Mouse (Mus musculus): Measurements from ENCODE around the gene Ccser1.

The Ccser1 gene

GRCm38 (mm10) chr6:62196496-62197188 lies 1016.5 kb downstream of the Ccser1 start:
- Histone ChIP-seq H3K27me3 (ENCODE audit: control insufficient read depth, insufficient read depth, low read length, poor library complexity, severe bottlenecking) (no peaks in the 10 kb centered on the region), H3K36me3 (ENCODE audit: control insufficient read depth, insufficient read depth, low read length, poor library complexity, severe bottlenecking) (no peaks in the 10 kb centered on the region)
- DNase-seq (ENCODE audit: low read depth, low spot score), result no peak

- DNase-seq (ENCODE audit: low read depth, low spot score), result no peak
Observed at GRCm38 (mm10) chr6:62198768-62199167, 1018.6 kb downstream of the Ccser1 start.

GRCm38 (mm10) chr6:62205013-62205412 lies 1024.9 kb downstream of the Ccser1 start:
- no peak for DNase-seq (ENCODE audit: low read depth, low spot score)
- H3K36me3 ChIP-seq (ENCODE audit: control insufficient read depth, insufficient read depth, low read length, poor library complexity, severe bottlenecking), result no peaks in the 10 kb centered on the region
- no peaks in the 10 kb centered on the region for H3K27me3 ChIP-seq (ENCODE audit: control insufficient read depth, insufficient read depth, low read length, poor library complexity, severe bottlenecking)

More at GRCm38 (mm10) chr6:62198768-62199167, 1018.6 kb downstream of the Ccser1 start:
- H3K27me3 ChIP-seq (ENCODE audit: control insufficient read depth, insufficient read depth, low read length, poor library complexity, severe bottlenecking), result no peaks in the 10 kb centered on the region
- H3K36me3 ChIP-seq (ENCODE audit: control insufficient read depth, insufficient read depth, low read length, poor library complexity, severe bottlenecking), result no peaks in the 10 kb centered on the region

- no peaks in the 10 kb centered on the region for H3K27me3 ChIP-seq (ENCODE audit: control insufficient read depth, insufficient read depth, low read length, poor library complexity, severe bottlenecking)
- DNase-seq (ENCODE audit: low read depth, low spot score), result no peak
- no peaks in the 10 kb centered on the region for H3K36me3 ChIP-seq (ENCODE audit: control insufficient read depth, insufficient read depth, low read length, poor library complexity, severe bottlenecking)
Observed at GRCm38 (mm10) chr6:62221856-62222255, 1041.7 kb downstream of the Ccser1 start.

GRCm38 (mm10) chr6:62263899-62264298 lies 1083.8 kb downstream of the Ccser1 start:
- no peaks in the 10 kb centered on the region for H3K27me3 ChIP-seq (ENCODE audit: control insufficient read depth, insufficient read depth, low read length, poor library complexity, severe bottlenecking)
- no peak for DNase-seq (ENCODE audit: low read depth, low spot score)
- H3K36me3 ChIP-seq (ENCODE audit: control insufficient read depth, insufficient read depth, low read length, poor library complexity, severe bottlenecking), result no peaks in the 10 kb centered on the region

- Histone ChIP-seq H3K27me3 (ENCODE audit: control insufficient read depth, insufficient read depth, low read length, poor library complexity, severe bottlenecking) (no peaks in the 10 kb centered on the region), H3K36me3 (ENCODE audit: control insufficient read depth, insufficient read depth, low read length, poor library complexity, severe bottlenecking) (no peaks in the 10 kb centered on the region)
- DNase-seq (ENCODE audit: low read depth, low spot score), result no peak
Observed at GRCm38 (mm10) chr6:62264525-62264924, 1084.4 kb downstream of the Ccser1 start.

- no peaks in the 10 kb centered on the region for H3K27me3 ChIP-seq (ENCODE audit: control insufficient read depth, insufficient read depth, low read length, poor library complexity, severe bottlenecking)
- no peak for DNase-seq (ENCODE audit: low read depth, low spot score)
- H3K36me3 ChIP-seq (ENCODE audit: control insufficient read depth, insufficient read depth, low read length, poor library complexity, severe bottlenecking), result no peaks in the 10 kb centered on the region
Observed at GRCm38 (mm10) chr6:62281256-62281655, 1101.1 kb downstream of the Ccser1 start.

- Histone ChIP-seq H3K36me3 (ENCODE audit: control insufficient read depth, insufficient read depth, low read length, poor library complexity, severe bottlenecking) (no peaks in the 10 kb centered on the region), H3K27me3 (ENCODE audit: control insufficient read depth, insufficient read depth, low read length, poor library complexity, severe bottlenecking) (no peaks in the 10 kb centered on the region)
- DNase-seq (ENCODE audit: low read depth, low spot score), result no peak
Observed at GRCm38 (mm10) chr6:62301576-62302312, 1121.6 kb downstream of the Ccser1 start.

GRCm38 (mm10) chr6:62318627-62319026 lies 1138.5 kb downstream of the Ccser1 start:
- Histone ChIP-seq H3K27me3 (ENCODE audit: control insufficient read depth, insufficient read depth, low read length, poor library complexity, severe bottlenecking) (no peaks in the 10 kb centered on the region), H3K36me3 (ENCODE audit: control insufficient read depth, insufficient read depth, low read length, poor library complexity, severe bottlenecking) (no peaks in the 10 kb centered on the region)
- no peak for DNase-seq (ENCODE audit: low read depth, low spot score)

GRCm38 (mm10) chr6:62340319-62340718 lies 1160.2 kb downstream of the Ccser1 start:
- no peaks in the 10 kb centered on the region for H3K27me3 ChIP-seq (ENCODE audit: control insufficient read depth, insufficient read depth, low read length, poor library complexity, severe bottlenecking)
- DNase-seq (ENCODE audit: low read depth, low spot score), result no peak
- no peaks in the 10 kb centered on the region for H3K36me3 ChIP-seq (ENCODE audit: control insufficient read depth, insufficient read depth, low read length, poor library complexity, severe bottlenecking)

- Histone ChIP-seq H3K36me3 (ENCODE audit: control insufficient read depth, insufficient read depth, low read length, poor library complexity, severe bottlenecking) (no peaks in the 10 kb centered on the region), H3K27me3 (ENCODE audit: control insufficient read depth, insufficient read depth, low read length, poor library complexity, severe bottlenecking) (no peaks in the 10 kb centered on the region)
- no peak for DNase-seq (ENCODE audit: low read depth, low spot score)
Observed at GRCm38 (mm10) chr6:62367802-62368201, 1187.7 kb downstream of the Ccser1 start.
